Mouse (Mus musculus) forebrain, postnatal 0 days (tissue): ENCODE data around the gene Fas. TPM values are rescaled to one million over a fixed set of nuclear protein-coding genes. Genes with fewer than 3 reads are reported as not detected.

Source experiments
- ATAC-seq: fragments of 200-750 bp; cut with Nextera tagmentation; 2 replicates; pipeline ENCODE4 v1.8.0; 2017; ENCODE audit warnings: mild to moderate bottlenecking, moderate library complexity
- DNase-seq: peaks from one replicate; pipeline ENCODE4 v3.0.0-alpha.2; 2015
- H3K27ac ChIP-seq: fragments of 300-500 bp; sonication (generic); 2 replicates; pipeline ENCODE4 v1.5.1; 2014; ENCODE audit warnings: low read depth, mild to moderate bottlenecking, antibody characterized with exemption, low read length, moderate library complexity, mixed read lengths
- H3K27me3 ChIP-seq: fragments of 300-500 bp; sonication (generic); 2 replicates; pipeline ENCODE4 v1.6.1; 2014; ENCODE audit warnings: mild to moderate bottlenecking, low read length, mixed read lengths; ENCODE audit not compliant: insufficient read depth
- H3K36me3 ChIP-seq: fragments of 300-500 bp; sonication (generic); 2 replicates; pipeline ENCODE4 v1.6.1; 2014; ENCODE audit warnings: mild to moderate bottlenecking, moderate library complexity; ENCODE audit not compliant: insufficient read depth
- H3K4me1 ChIP-seq: fragments of 300-500 bp; sonication (generic); 2 replicates; pipeline ENCODE4 v1.6.1; 2014; ENCODE audit warnings: antibody characterized with exemption; ENCODE audit not compliant: insufficient read depth
- H3K4me2 ChIP-seq: fragments of 300-500 bp; sonication (generic); 2 replicates; pipeline ENCODE4 v1.6.1; 2014; ENCODE audit warnings: low read depth, mild to moderate bottlenecking, moderate library complexity
- H3K4me3 ChIP-seq: fragments of 300-500 bp; sonication (generic); 2 replicates; pipeline ENCODE4 v1.5.1; 2014; ENCODE audit warnings: low read depth, low read length, mixed read lengths
- H3K9ac ChIP-seq: fragments of 300-500 bp; sonication (generic); 2 replicates; pipeline ENCODE4 v1.6.1; 2014; ENCODE audit warnings: mild to moderate bottlenecking
- H3K9me3 ChIP-seq: fragments of 300-500 bp; sonication (generic); 2 replicates; pipeline ENCODE4 v1.6.1; 2016; ENCODE audit warnings: low read length
- CTCF ChIP-seq: sonication (generic); IDR thresholded peaks from 2 replicates; pipeline ENCODE4 v1.5.1; 2016; ENCODE audit warnings: antibody characterized with exemption, control low read depth, low read depth
- WGBS: fragments of 180-500 bp; shearing (Covaris S2); extraction: QIAGEN DNeasy Blood & Tissue Kit; methylation state at CpG from one replicate; pipeline ENCODE4 v1.1.7; 2014; 5-methylcytosine and 5-hydroxymethylcytosine counted together
- polyA plus RNA-seq: library from polyadenylated mRNA; unstranded; fragments of >200 nt; fragmentation: Nextera tagmentation; extraction: Ambion mirVana; gene quantifications from 2 replicates; pipeline ENCODE4 v1.2.1, GENCODE M21; 2015
- total RNA-seq: library from RNA; depleted of rRNA; stranded (reverse); fragments of >200 nt; gene quantifications from 2 replicates; pipeline ENCODE4 v1.2.3, GENCODE M21; 2014

The Fas gene
- total and polyA plus RNA-seq, 2 experiments from 2014 or later = 0.85 to 2.5 TPM

- H3K27ac ChIP-seq = no peak overlapping the region
- H3K36me3 ChIP-seq = no peaks in the 10 kb centered on the region
- 45% methylated on average over 5 of the region's 5 CpGs for WGBS
- DNase-seq = no peak
- no peak overlapping the region for H3K4me2 ChIP-seq
- no peaks in the 10 kb centered on the region for H3K27me3 ChIP-seq
- no peak overlapping the region for H3K4me3 ChIP-seq
- ATAC-seq = no peak
- no peak for TF ChIP-seq CTCF
- H3K9ac ChIP-seq = no peak overlapping the region
- H3K4me1 ChIP-seq = no peaks in the 10 kb centered on the region
- no peaks in the 10 kb centered on the region for H3K9me3 ChIP-seq
Measured at GRCm38 (mm10) chr19:34265604-34266193, 24.8 kb upstream of the Fas start.

- Histone ChIP-seq H3K4me3 (no peak overlapping the region), H3K27ac (no peak overlapping the region), H3K9ac (no peak overlapping the region), H3K4me1 (no peaks in the 10 kb centered on the region), H3K4me2 (no peak overlapping the region), H3K9me3 (no peaks in the 10 kb centered on the region), H3K36me3 (no peaks in the 10 kb centered on the region), H3K27me3 (no peaks in the 10 kb centered on the region)
- ATAC-seq = no peak
- WGBS = 33% methylated on average over 1 of the region's 1 CpGs
- no peak for DNase-seq
- TF ChIP-seq CTCF = no peak
Measured at GRCm38 (mm10) chr19:34268991-34269390, 21.5 kb upstream of the Fas start.

GRCm38 (mm10) chr19:34270106-34270726, 20.2 kb upstream of the Fas start:
- Histone ChIP-seq H3K27me3 (no peaks in the 10 kb centered on the region), H3K27ac (no peak overlapping the region), H3K4me3 (no peak overlapping the region), H3K9ac (no peak overlapping the region), H3K36me3 (no peaks in the 10 kb centered on the region), H3K9me3 (no peaks in the 10 kb centered on the region), H3K4me1 (no peaks in the 10 kb centered on the region), H3K4me2 (no peak overlapping the region)
- DNase-seq (no peak), ATAC-seq (no peak)
- TF ChIP-seq CTCF = no peak
- 85% methylated on average over 11 of the region's 11 CpGs for WGBS

DNA sequence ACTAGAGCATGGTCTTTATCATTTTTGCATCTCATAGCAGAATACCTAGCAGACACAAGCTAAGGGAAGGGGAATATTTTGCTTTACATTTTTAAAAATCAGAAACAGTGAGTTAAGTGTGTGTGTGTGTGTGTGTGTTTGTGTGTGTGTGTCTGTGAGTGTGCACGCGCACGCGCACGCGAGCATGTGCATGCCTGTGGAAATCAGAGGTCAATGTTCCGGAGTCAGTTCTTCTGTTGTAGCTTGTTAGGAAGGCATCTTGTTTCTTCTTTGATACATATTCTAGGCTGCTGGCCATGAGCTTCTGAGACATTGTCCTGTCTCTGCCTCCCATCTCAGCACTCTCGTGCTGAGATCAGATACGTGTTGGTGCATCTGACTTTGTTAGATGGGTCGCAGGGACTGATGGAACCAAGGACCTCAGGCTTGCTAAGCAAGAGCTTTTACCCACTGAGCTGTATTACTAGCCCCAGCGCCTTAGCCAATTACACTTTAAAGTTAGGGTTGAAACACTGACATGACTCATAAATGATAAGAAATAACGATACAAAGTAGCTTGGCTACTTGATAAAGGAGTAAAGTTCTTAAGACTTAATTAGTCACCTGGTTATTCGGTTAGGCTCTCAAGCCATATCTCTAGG, 19.5 kb upstream of the Fas start:
- TF ChIP-seq CTCF = no peak
- H3K27me3 ChIP-seq = no peaks in the 10 kb centered on the region
- no peak overlapping the region for H3K9ac ChIP-seq
- WGBS = 96% methylated on average over 13 of the region's 13 CpGs
- H3K36me3 ChIP-seq = no peaks in the 10 kb centered on the region
- no peak overlapping the region for H3K4me2 ChIP-seq
- DNase-seq (no peak), ATAC-seq (no peak)
- no peaks in the 10 kb centered on the region for H3K9me3 ChIP-seq
- H3K4me3 ChIP-seq = no peak overlapping the region
- no peak overlapping the region for H3K27ac ChIP-seq
- no peaks in the 10 kb centered on the region for H3K4me1 ChIP-seq

DNA sequence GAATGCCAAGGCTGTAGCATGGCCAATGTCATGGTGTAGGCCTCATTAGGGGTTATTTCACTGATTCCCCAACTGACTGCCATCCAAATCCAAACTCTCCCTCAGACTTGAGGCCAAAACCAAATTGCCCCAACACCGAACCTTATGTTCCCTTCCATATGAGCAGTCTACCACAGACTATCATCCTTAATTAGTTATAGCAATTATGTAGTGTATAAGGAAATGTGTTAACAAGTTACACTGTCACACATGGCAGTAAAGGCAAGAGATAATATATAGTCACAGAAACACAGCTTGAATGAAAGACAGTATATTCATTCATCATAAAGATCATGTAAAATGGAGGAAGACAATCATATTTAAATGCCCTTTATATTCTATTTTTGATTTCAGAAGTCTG, 17.4 kb upstream of the Fas start:
- peak; percentile 9 for DNase-seq
- ATAC-seq = peak; percentile 78
- no peak for TF ChIP-seq CTCF

GRCm38 (mm10) chr19:34278078-34278477, 12.4 kb upstream of the Fas start:
- no peak for TF ChIP-seq CTCF
- no peak overlapping the region for H3K4me3 ChIP-seq
- no peak overlapping the region for H3K4me2 ChIP-seq
- peak; percentile 50 for ATAC-seq
- no peak for DNase-seq
- H3K36me3 ChIP-seq = no peaks in the 10 kb centered on the region
- no peaks in the 10 kb centered on the region for H3K4me1 ChIP-seq
- H3K9me3 ChIP-seq = no peaks in the 10 kb centered on the region
- H3K27ac ChIP-seq = no peak overlapping the region
- 65% methylated on average over 3 of the region's 3 CpGs for WGBS
- H3K27me3 ChIP-seq = no peaks in the 10 kb centered on the region
- no peak overlapping the region for H3K9ac ChIP-seq

More for the DNA sequence above, 17.4 kb upstream of the Fas start:
- no peaks in the 10 kb centered on the region for H3K27me3 ChIP-seq
- H3K27ac ChIP-seq = no peak overlapping the region
- no peaks in the 10 kb centered on the region for H3K9me3 ChIP-seq
- 78% methylated on average over 1 of the region's 1 CpGs for WGBS
- H3K4me2 ChIP-seq = no peak overlapping the region
- no peaks in the 10 kb centered on the region for H3K4me1 ChIP-seq
- H3K4me3 ChIP-seq = no peak overlapping the region
- H3K9ac ChIP-seq = no peak overlapping the region
- no peaks in the 10 kb centered on the region for H3K36me3 ChIP-seq

DNA sequence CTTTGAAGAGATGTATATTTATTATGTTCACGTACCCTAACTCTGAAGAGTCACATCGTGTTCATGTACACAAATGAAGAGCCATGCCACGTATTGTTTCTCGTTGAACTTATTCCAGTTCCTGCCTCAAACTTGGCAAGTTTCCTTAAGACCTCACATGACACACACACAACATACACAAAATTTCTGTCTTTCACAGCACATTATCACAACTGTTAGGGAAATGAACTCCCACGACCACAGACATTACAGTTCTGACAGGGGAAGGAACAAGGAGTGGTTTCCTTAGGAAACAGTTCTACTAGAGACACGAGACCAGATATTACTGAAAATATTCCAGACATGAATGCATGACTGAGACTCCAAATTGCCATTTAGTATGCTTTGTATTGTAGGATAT, 6.9 kb upstream of the Fas start:
- Histone ChIP-seq H3K36me3 (no peaks in the 10 kb centered on the region), H3K4me1 (no peaks in the 10 kb centered on the region), H3K27ac (no peak overlapping the region), H3K9ac (no peak overlapping the region), H3K4me3 (no peak overlapping the region), H3K4me2 (no peak overlapping the region), H3K27me3 (no peaks in the 10 kb centered on the region), H3K9me3 (no peaks in the 10 kb centered on the region)
- no peak for ATAC-seq
- TF ChIP-seq CTCF = no peak
- 77% methylated on average over 6 of the region's 6 CpGs for WGBS
- no peak for DNase-seq
